Mouse (Mus musculus) ES-E14 (cell line): Measurements from ENCODE around the gene Dpy30.

Source experiments
- CHD2 ChIP-seq: IDR thresholded peaks from 2 replicates; pipeline ENCODE4 v1.6.1; 2014; ENCODE audit warnings: mild to moderate bottlenecking, low read depth, low read length, inconsistent platforms
- HCFC1 ChIP-seq: IDR thresholded peaks from 2 replicates; pipeline ENCODE4 v1.6.1; 2012; ENCODE audit warnings: low read length, inconsistent platforms, borderline replicate concordance; ENCODE audit not compliant: insufficient read depth
- MAFK ChIP-seq: IDR thresholded peaks from 2 replicates; pipeline ENCODE4 v1.6.1; 2014; ENCODE audit warnings: mild to moderate bottlenecking, low read depth, low read length, inconsistent platforms; ENCODE audit not compliant: insufficient read depth
- ZC3H11A ChIP-seq: IDR thresholded peaks from 2 replicates; pipeline ENCODE4 v1.6.1; 2012; ENCODE audit warnings: low read depth, mild to moderate bottlenecking, inconsistent platforms, low read length, borderline replicate concordance

DNA sequence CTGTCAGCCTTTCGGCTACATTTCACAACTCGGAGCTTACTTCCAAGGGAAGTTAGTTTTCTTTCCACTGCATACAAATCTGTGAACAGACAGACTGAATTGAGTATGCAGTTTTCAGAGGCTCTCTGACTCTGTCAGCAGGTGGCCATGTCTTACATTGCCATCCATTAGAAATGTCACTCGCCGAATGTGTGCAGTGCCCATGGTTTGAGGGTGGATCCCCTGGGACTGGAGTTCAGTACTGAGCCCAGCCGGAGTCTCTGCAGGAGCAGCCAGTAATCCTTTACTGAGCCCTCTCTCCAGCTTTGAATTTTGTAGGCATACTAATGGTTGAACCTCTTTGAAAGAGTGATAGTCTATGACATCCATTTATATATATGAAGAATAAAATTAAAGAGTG is 17.4 kb upstream of the Dpy30 start:
- no peak for TF ChIP-seq MAFK
- TF ChIP-seq CHD2: no peak
- no peak for TF ChIP-seq HCFC1
- no peak for TF ChIP-seq ZC3H11A
